In genomic region chr1:130485828-130486620, GRCm38 (mm10) we compare ENCODE assay signal across 22 mouse cellular contexts. TPM values are rescaled to one million over a fixed set of nuclear protein-coding genes. Genes with fewer than 3 reads are reported as not detected.
DNase-seq lines count a peak whose midpoint lies in the region; ATAC-seq and TF ChIP-seq lines count a peak whose summit lies in the region.
"Had no signal": no experiment of that assay in that cellular context is flagged by ENCODE, and none has a peak within 500 bp of the region (broad histone marks: within the 10 kb centered on the region; RNA-seq: fewer than 3 reads in every experiment).

No protein-coding gene starts in this region.

- in situ Hi-C loops in Patski (cut with MboI; ENCODE audit: low pct_unique_long_range_greater_than_20kb): no loop called here

- H3K27me3 ChIP-seq in heart, adult 2 months (ENCODE audit: control insufficient read depth, insufficient read depth, low read length): no peaks in the 10 kb centered on the region
- H3K27me3 ChIP-seq in Patski: no peaks in the 10 kb centered on the region
- H3K27me3 ChIP-seq in small intestine, adult 2 months (ENCODE audit: control insufficient read depth, insufficient read depth, low read length): no peaks in the 10 kb centered on the region
- H3K27me3 ChIP-seq: kidney, embryonic 15.5 days; liver, embryonic 15.5 days; neural tube, embryonic 13.5 days; stomach, embryonic 15.5 days had no signal

- no peak overlapping the region for H3K9ac ChIP-seq in heart, adult 2 months (ENCODE audit: low read depth, low read length)
- H3K9ac ChIP-seq: kidney, embryonic 15.5 days; liver, embryonic 15.5 days; neural tube, embryonic 13.5 days; stomach, embryonic 15.5 days had no signal

- POLR2A ChIA-PET in Patski (lab: Charles Lee): no interaction called here

- DNase-seq in heart, adult 11 months: peak; percentile 64
- DNase-seq in heart, adult 2 months: no peak
- DNase-seq in 3T3-L1 (ENCODE audit: low read depth, low spot score) (peak; percentile 52), Patski (ENCODE audit: low read depth, low spot score) (peak; percentile 25)
- no peak for DNase-seq in embryo, embryonic 10.5 days (ENCODE audit: low spot score)
- DNase-seq in retina, postnatal 1 day: no peak
- DNase-seq: cerebellum, adult 11 months; cerebellum, adult 9-11 months; layer of hippocampus, adult 9-11 months; liver; thymus, adult 2 months; thymus, postnatal 4 days had no signal

- no peak overlapping the region for H3K27ac ChIP-seq in heart, adult 2 months
- peak overlapping the region; percentile 88 for H3K27ac ChIP-seq in small intestine, adult 2 months (ENCODE audit: insufficient read depth, low read depth, low read length)
- H3K27ac ChIP-seq: hindbrain, postnatal 0 days; kidney, embryonic 15.5 days; limb, embryonic 10.5 days; liver, embryonic 15.5 days; macrophage; neural tube, embryonic 13.5 days; stomach, embryonic 15.5 days had no signal

- no peak for TF ChIP-seq EP300 in heart, adult 2 months (IDR thresholded peaks at IDR 0.05; ENCODE audit: insufficient read depth, low read depth, low read length)

- CTCF ChIA-PET in Patski (lab: Charles Lee): interaction anchor here (0.9 kb wide), 2 partner anchors 7 to 16 kb away, joined by 3 to 4 read pairs; no protein-coding TSS in a partner anchor

- H3K79me2 ChIP-seq in heart, adult 2 months (replicated peaks; ENCODE audit: control insufficient read depth, insufficient read depth, low read length): no peaks in the 10 kb centered on the region

- ATAC-seq in Patski: peak; percentile 85
- ATAC-seq: hindbrain, postnatal 0 days; midbrain, embryonic 16.5 days had no signal

- intact Hi-C loops in heart, adult 2 months (cut with DNase I): no loop called here

- TF ChIP-seq POLR2A in heart, adult 2 months (IDR thresholded peaks at IDR 0.05; ENCODE audit: insufficient read depth, low read depth, low read length): no peak
- TF ChIP-seq POLR2A in small intestine, adult 2 months (IDR thresholded peaks at IDR 0.05; ENCODE audit: low read depth, low read length): no peak

- no peak for TF ChIP-seq CTCF in heart, adult 2 months (IDR thresholded peaks at IDR 0.05)
- TF ChIP-seq CTCF in Patski (IDR thresholded peaks at IDR 0.05): no peak
- no peak for TF ChIP-seq CTCF in small intestine, adult 2 months (IDR thresholded peaks at IDR 0.05; ENCODE audit: extremely low read depth, insufficient read length, insufficient replicate concordance, low read depth, low read length)

- no peaks in the 10 kb centered on the region for H3K36me3 ChIP-seq in heart, adult 2 months (ENCODE audit: control insufficient read depth, insufficient read depth, low read length)
- no peaks in the 10 kb centered on the region for H3K36me3 ChIP-seq in small intestine, adult 2 months (ENCODE audit: control insufficient read depth, insufficient read depth, low read length)
- H3K36me3 ChIP-seq: kidney, embryonic 15.5 days; limb, embryonic 10.5 days; liver, embryonic 15.5 days; neural tube, embryonic 13.5 days; stomach, embryonic 15.5 days had no signal

- no peaks in the 10 kb centered on the region for H3K4me1 ChIP-seq in heart, adult 2 months (ENCODE audit: control insufficient read depth, insufficient read depth, low read length)
- peaks cover 9% of the 10 kb centered on the region; the same call in 1 of the 2 replicates for H3K4me1 ChIP-seq in small intestine, adult 2 months (ENCODE audit: control insufficient read depth, insufficient read depth, insufficient read length, low read length)
- H3K4me1 ChIP-seq: kidney, embryonic 15.5 days; limb, embryonic 10.5 days; neural tube, embryonic 13.5 days; stomach, embryonic 15.5 days had no signal

- no peak overlapping the region for H3K4me3 ChIP-seq in heart, adult 2 months
- no peak overlapping the region for H3K4me3 ChIP-seq in small intestine, adult 2 months (ENCODE audit: low read depth, low read length)
- H3K4me3 ChIP-seq: kidney, embryonic 15.5 days; limb, embryonic 10.5 days; liver, embryonic 15.5 days; myocyte; neural tube, embryonic 13.5 days; stomach, embryonic 15.5 days had no signal

- WGBS in heart, adult 2 months: 54% methylated on average over 10 of the region's 10 CpGs
- WGBS in small intestine, adult 2 months: 28% methylated on average over 10 of the region's 10 CpGs

RNA-seq across cellular contexts. Expression of gene Cd55, which starts 23.5 kb away (rescaled TPM):
- 1 to 10 TPM; 7.6 to 8.3 TPM for total RNA-seq in heart, adult 2 months (2021)
- 8.0 and 15.4 TPM in 2 replicates for polyA plus RNA-seq in heart, adult 2 months (2012; rRNA removed)
- 1.9 TPM for polyA plus RNA-seq in Patski (2021)
- polyA plus RNA-seq in small intestine, adult 2 months (2012; rRNA removed): 11.2 and 36.8 TPM in 2 replicates

Comparison
In these comparisons a context has a peak if more than half of its experiments do, and no peak if none do; other contexts are left out.
1. DNase-seq: peak in heart, adult 11 months (single experiment), 3T3-L1 (single experiment) and Patski (single experiment); none in heart, adult 2 months (0 of 2), embryo, embryonic 10.5 days (single experiment) and retina, postnatal 1 day (single experiment).